Mouse (Mus musculus) testis, postnatal 14 days (tissue): ENCODE results near the gene Krtap5-1.
A peak's percentile ranks its signal among the peaks of the same experiment; 100 is the strongest.
"Not testable (repeated sequence)": the region's sequence is repeated elsewhere in the genome, so short reads cannot be mapped to it uniquely, and the experiment has no call there.

Source experiments
- DNase-seq: peaks from one replicate; pipeline ENCODE4 v3.0.0; 2021; ENCODE audit warnings: low spot score

Gene Krtap5-1

GRCm38 (mm10) chr7:142296108-142296507, 810 bp downstream of the Krtap5-1 start:
- DNase-seq, result not testable (repeated sequence)

- no peak for DNase-seq
Measured at GRCm38 (mm10) chr7:142295418-142295817, 1.5 kb downstream of the Krtap5-1 start.

GRCm38 (mm10) chr7:142293851-142294250, 3.1 kb downstream of the Krtap5-1 start:
- DNase-seq, result not testable (repeated sequence)

GRCm38 (mm10) chr7:142285910-142286612, 10.9 kb downstream of the Krtap5-1 start:
- not testable (repeated sequence) for DNase-seq

- DNase-seq, result peak; percentile 29
Measured at GRCm38 (mm10) chr7:142285130-142285835, 11.6 kb downstream of the Krtap5-1 start.

GRCm38 (mm10) chr7:142284615-142285080, 12.3 kb downstream of the Krtap5-1 start:
- peak; percentile 87 for DNase-seq

GRCm38 (mm10) chr7:142284023-142284591, 12.8 kb downstream of the Krtap5-1 start:
- DNase-seq, result peak; percentile 76

GRCm38 (mm10) chr7:142282847-142283246, 14.1 kb downstream of the Krtap5-1 start:
- DNase-seq, result peak; percentile 73

GRCm38 (mm10) chr7:142279291-142279690, 17.6 kb downstream of the Krtap5-1 start:
- DNase-seq, result not testable (repeated sequence)

- not testable (repeated sequence) for DNase-seq
Measured at GRCm38 (mm10) chr7:142278183-142278582, 18.7 kb downstream of the Krtap5-1 start.

- not testable (repeated sequence) for DNase-seq
Measured at GRCm38 (mm10) chr7:142274263-142274662, 22.7 kb downstream of the Krtap5-1 start, which contains the start of gene Gm4559. Gm4559 (minus strand) TSS chr7:142274363.

GRCm38 (mm10) chr7:142258254-142258653, 38.7 kb downstream of the Krtap5-1 start, which contains the start of gene Gm2431:
Gm2431 (minus strand) TSS chr7:142258354.
- not testable (repeated sequence) for DNase-seq

GRCm38 (mm10) chr7:142255517-142255916, 41.4 kb downstream of the Krtap5-1 start:
- DNase-seq, result no peak

- no peak for DNase-seq
Measured at GRCm38 (mm10) chr7:142249824-142250223, 47.1 kb downstream of the Krtap5-1 start.
